Comparison of ENCODE assay signal across 30 mouse cellular contexts in genomic region chr2:128547079-128547478, GRCm38 (mm10). TPM values are rescaled to one million over a fixed set of nuclear protein-coding genes. Genes with fewer than 3 reads are reported as not detected.
A peak's percentile ranks its signal among the peaks of the same experiment; 100 is the strongest.
DNase-seq lines count a peak whose midpoint lies in the region; ATAC-seq and TF ChIP-seq lines count a peak whose summit lies in the region.
"Had no signal": no experiment of that assay in that cellular context is flagged by ENCODE, and none has a peak within 500 bp of the region (broad histone marks: within the 10 kb centered on the region; RNA-seq: fewer than 3 reads in every experiment).

No protein-coding gene starts in this region.

- H3K4me1 ChIP-seq in lung, embryonic 14.5 days (ENCODE audit: insufficient read depth) = peaks cover 19% of the 10 kb centered on the region
- peaks cover 35% of the 10 kb centered on the region for H3K4me1 ChIP-seq in embryonic facial prominence, embryonic 15.5 days
- peaks cover 65% of the 10 kb centered on the region for H3K4me1 ChIP-seq in limb, embryonic 15.5 days
- H3K4me1 ChIP-seq in hindbrain, embryonic 11.5 days (replicated peaks; ENCODE audit: control insufficient read depth, insufficient read depth, low read length) = no peaks in the 10 kb centered on the region

- H3K4me3 ChIP-seq in lung, embryonic 14.5 days (ENCODE audit: low read depth, low read length) = no peak overlapping the region
- H3K4me3 ChIP-seq in embryonic facial prominence, embryonic 15.5 days (replicated peaks) = no peak overlapping the region
- no peak overlapping the region for H3K4me3 ChIP-seq in limb, embryonic 15.5 days
- H3K4me3 ChIP-seq in hindbrain, embryonic 11.5 days (ENCODE audit: low read depth, low read length) = no peak overlapping the region
- H3K4me3 ChIP-seq: embryonic facial prominence, embryonic 12.5 days; gastrocnemius, adult 2 months; heart, embryonic 12.5 days; heart, embryonic 15.5 days; hindbrain, embryonic 10.5 days had no signal

- H3K9me3 ChIP-seq in lung, embryonic 14.5 days (ENCODE audit: low read depth, low read length) = no peaks in the 10 kb centered on the region
- H3K9me3 ChIP-seq in embryonic facial prominence, embryonic 15.5 days (replicated peaks) = no peaks in the 10 kb centered on the region
- H3K9me3 ChIP-seq in limb, embryonic 15.5 days = no peaks in the 10 kb centered on the region
- no peaks in the 10 kb centered on the region for H3K9me3 ChIP-seq in hindbrain, embryonic 11.5 days (ENCODE audit: control insufficient read depth, low read length)
- H3K9me3 ChIP-seq: embryonic facial prominence, embryonic 12.5 days; heart, embryonic 12.5 days; heart, embryonic 15.5 days; hindbrain, embryonic 10.5 days had no signal

- H3K9ac ChIP-seq in lung, embryonic 14.5 days = no peak overlapping the region
- H3K9ac ChIP-seq in embryonic facial prominence, embryonic 15.5 days = no peak overlapping the region
- H3K9ac ChIP-seq in limb, embryonic 15.5 days = no peak overlapping the region
- H3K9ac ChIP-seq in hindbrain, embryonic 11.5 days (ENCODE audit: low read depth, low read length) = no peak overlapping the region
- H3K9ac ChIP-seq: embryonic facial prominence, embryonic 12.5 days; forebrain, postnatal 0 days; heart, embryonic 12.5 days; heart, embryonic 15.5 days; hindbrain, embryonic 14.5 days had no signal

- no peaks in the 10 kb centered on the region for H3K27me3 ChIP-seq in lung, embryonic 14.5 days (ENCODE audit: insufficient read depth, low read length)
- H3K27me3 ChIP-seq in embryonic facial prominence, embryonic 15.5 days = no peaks in the 10 kb centered on the region
- no peaks in the 10 kb centered on the region for H3K27me3 ChIP-seq in limb, embryonic 15.5 days
- H3K27me3 ChIP-seq in hindbrain, embryonic 11.5 days (ENCODE audit: control insufficient read depth, insufficient read depth, low read length) = no peaks in the 10 kb centered on the region
- H3K27me3 ChIP-seq: embryonic facial prominence, embryonic 12.5 days; heart, embryonic 12.5 days; heart, embryonic 15.5 days had no signal

- no peak overlapping the region for H3K27ac ChIP-seq in lung, embryonic 14.5 days (ENCODE audit: low read depth)
- H3K27ac ChIP-seq in embryonic facial prominence, embryonic 15.5 days (replicated peaks) = peak overlapping the region; percentile 13; the same call in 1 of the 2 replicates
- H3K27ac ChIP-seq in limb, embryonic 15.5 days = peak overlapping the region; percentile 59; the same call in 1 of the 2 replicates
- no peak overlapping the region for H3K27ac ChIP-seq in hindbrain, embryonic 11.5 days (ENCODE audit: low read depth, low read length)
- H3K27ac ChIP-seq: embryonic facial prominence, embryonic 12.5 days; gastrocnemius, adult 2 months; heart, embryonic 15.5 days; hindbrain, embryonic 10.5 days; hindbrain, embryonic 14.5 days had no signal

- TF ChIP-seq CTCF in lung, embryonic 14.5 days (IDR thresholded peaks at IDR 0.05; ENCODE audit: low read depth) = no peak

- DNase-seq in lung, embryonic 14.5 days = peak; percentile 40
- no peak for DNase-seq in lung, postnatal 14 days
- peak; percentile 24 for DNase-seq in NIH3T3 (ENCODE audit: low read depth)
- no peak for DNase-seq in hindbrain, embryonic 11.5 days (ENCODE audit: low spot score)
- no peak for DNase-seq in yolk sac, embryonic 10.5 days (ENCODE audit: low spot score)
- DNase-seq: adrenal gland, postnatal 10 days; adrenal gland, postnatal 36 days; cerebellum, adult 18-20 months; cerebellum, adult 9-10 months; cerebellum, postnatal 14 days; forebrain, postnatal 0 days; gastrocnemius, adult 2 months; gastrocnemius, postnatal 14 days; heart, adult 11 months; heart, postnatal 10 days; heart, postnatal 36 days had no signal

- no peak for ATAC-seq in lung, embryonic 14.5 days (ENCODE audit: insufficient read depth)
- ATAC-seq in embryonic facial prominence, embryonic 15.5 days (ENCODE audit: insufficient number of reproducible peaks, low FRiP score, low TSS enrichment, low read depth) = no peak
- ATAC-seq in limb, embryonic 15.5 days (ENCODE audit: insufficient number of reproducible peaks, low FRiP score, low TSS enrichment, low read depth) = 0 out of 2 replicates have a peak, but pooled peaks have one; percentile 30
- ATAC-seq in hindbrain, embryonic 11.5 days (ENCODE audit: low FRiP score) = no peak
- ATAC-seq: activated CD4-positive, CD25-positive, alpha-beta regulatory T cell, adult 4 months; CD4-positive, CD25-positive, alpha-beta regulatory T cell, adult 4 months; forebrain, embryonic 14.5 days; forebrain, postnatal 0 days had no signal

- H3K36me3 ChIP-seq in lung, embryonic 14.5 days (ENCODE audit: insufficient read depth) = no peaks in the 10 kb centered on the region
- no peaks in the 10 kb centered on the region for H3K36me3 ChIP-seq in embryonic facial prominence, embryonic 15.5 days
- H3K36me3 ChIP-seq in limb, embryonic 15.5 days = no peaks in the 10 kb centered on the region
- H3K36me3 ChIP-seq in hindbrain, embryonic 11.5 days (ENCODE audit: control insufficient read depth, insufficient read depth, low read length) = no peaks in the 10 kb centered on the region
- H3K36me3 ChIP-seq: embryonic facial prominence, embryonic 12.5 days; heart, embryonic 12.5 days; heart, embryonic 15.5 days; hindbrain, embryonic 10.5 days had no signal

- H3K4me2 ChIP-seq in lung, embryonic 14.5 days = no peak overlapping the region
- H3K4me2 ChIP-seq in embryonic facial prominence, embryonic 15.5 days (replicated peaks) = no peak overlapping the region
- no peak overlapping the region for H3K4me2 ChIP-seq in limb, embryonic 15.5 days
- no peak overlapping the region for H3K4me2 ChIP-seq in hindbrain, embryonic 11.5 days (replicated peaks; ENCODE audit: low read depth, low read length)
- H3K4me2 ChIP-seq: embryonic facial prominence, embryonic 12.5 days; heart, embryonic 12.5 days; heart, embryonic 15.5 days; hindbrain, embryonic 14.5 days had no signal

- WGBS in lung, embryonic 14.5 days = 42% methylated on average over 10 of the region's 10 CpGs
- WGBS in embryonic facial prominence, embryonic 15.5 days = 39% methylated on average over 10 of the region's 10 CpGs
- 17% methylated on average over 10 of the region's 10 CpGs for WGBS in limb, embryonic 15.5 days
- 87% methylated on average over 10 of the region's 10 CpGs for WGBS in hindbrain, embryonic 11.5 days

RNA-seq across cellular contexts. Expression of gene Spdye4c, which starts 43.9 kb away (rescaled TPM):
- not detected in 2 replicates for polyA plus RNA-seq in lung, embryonic 14.5 days (2014; fragmentation: Nextera tagmentation; extraction: Ambion mirVana)
- polyA plus RNA-seq in embryonic facial prominence, embryonic 15.5 days (2015; fragmentation: Nextera tagmentation; extraction: Ambion mirVana) = not detected in 2 replicates
- not detected in 2 replicates for polyA plus RNA-seq in limb, embryonic 15.5 days (2015; fragmentation: Nextera tagmentation; extraction: Ambion mirVana)
- polyA plus RNA-seq in hindbrain, embryonic 11.5 days (2014; fragmentation: Nextera tagmentation; extraction: Ambion mirVana) = not detected in 2 replicates
- polyA plus RNA-seq: activated CD4-positive, CD25-positive, alpha-beta regulatory T cell, adult 4 months; C2C12; CD4-positive, CD25-positive, alpha-beta regulatory T cell, adult 4 months; embryonic facial prominence, embryonic 12.5 days; forebrain, embryonic 11.5 days; forebrain, embryonic 14.5 days; forebrain, postnatal 0 days; frontal cortex, adult 2 months; heart, embryonic 12.5 days; heart, embryonic 15.5 days; hindbrain, embryonic 10.5 days; hindbrain, embryonic 14.5 days; intestine, embryonic 14.5 days had no signal

Comparison
In these comparisons a context has a peak if more than half of its experiments do, and no peak if none do; other contexts are left out.
1. DNase-seq: peak in lung, embryonic 14.5 days (single experiment) and NIH3T3 (single experiment); none in lung, postnatal 14 days (single experiment), hindbrain, embryonic 11.5 days (single experiment) and yolk sac, embryonic 10.5 days (single experiment).
2. H3K27ac ChIP-seq: peak in embryonic facial prominence, embryonic 15.5 days (single experiment) and limb, embryonic 15.5 days (single experiment); none in lung, embryonic 14.5 days (single experiment) and hindbrain, embryonic 11.5 days (single experiment).